Mouse (Mus musculus) lung, postnatal 14 days (tissue): Measurements from ENCODE around the gene Asgr2.
"Not testable (repeated sequence)": the region's sequence is repeated elsewhere in the genome, so short reads cannot be mapped to it uniquely, and the experiment has no call there.

Source experiments
- DNase-seq: peaks from one replicate; pipeline ENCODE4 v3.0.0; 2021

The Asgr2 gene

GRCm38 (mm10) chr11:70091986-70092783 is at the start of gene Asgr2:
TSS of gene Asgr2 (plus strand) at chr11:70092644.
- DNase-seq, result peak; percentile 39

GRCm38 (mm10) chr11:70043665-70044064 is 48.8 kb upstream of the Asgr2 start:
- no peak for DNase-seq

GRCm38 (mm10) chr11:70045435-70045834 is 47.0 kb upstream of the Asgr2 start:
- no peak for DNase-seq

GRCm38 (mm10) chr11:70049366-70049765 is 43.1 kb upstream of the Asgr2 start:
- DNase-seq, result no peak

GRCm38 (mm10) chr11:70049816-70050215 is 42.6 kb upstream of the Asgr2 start:
- peak; percentile 18 for DNase-seq

- no peak for DNase-seq
Observed at GRCm38 (mm10) chr11:70053156-70053555, 39.3 kb upstream of the Asgr2 start.

GRCm38 (mm10) chr11:70053898-70054570 is 38.4 kb upstream of the Asgr2 start, which contains the start of gene Asgr1:
TSS of gene Asgr1 (plus strand) at chr11:70054085.
- DNase-seq, result no peak

GRCm38 (mm10) chr11:70055618-70056214 is 36.7 kb upstream of the Asgr2 start:
- DNase-seq, result peak; percentile 83

- no peak for DNase-seq
Observed at GRCm38 (mm10) chr11:70057805-70058204, 34.6 kb upstream of the Asgr2 start.

- DNase-seq, result no peak
Observed at GRCm38 (mm10) chr11:70059930-70060329, 32.5 kb upstream of the Asgr2 start.

GRCm38 (mm10) chr11:70063053-70063452 is 29.4 kb upstream of the Asgr2 start:
- no peak for DNase-seq

- no peak for DNase-seq
Observed at GRCm38 (mm10) chr11:70066701-70067100, 25.7 kb upstream of the Asgr2 start.

GRCm38 (mm10) chr11:70068245-70068644 is 24.2 kb upstream of the Asgr2 start:
- no peak for DNase-seq

- DNase-seq, result no peak
Observed at GRCm38 (mm10) chr11:70070057-70070456, 22.4 kb upstream of the Asgr2 start.

- not testable (repeated sequence) for DNase-seq
Observed at GRCm38 (mm10) chr11:70070603-70071002, 21.8 kb upstream of the Asgr2 start.

- DNase-seq, result peak; percentile 88
Observed at GRCm38 (mm10) chr11:70074379-70075071, 17.9 kb upstream of the Asgr2 start.

GRCm38 (mm10) chr11:70075581-70075980 is 16.9 kb upstream of the Asgr2 start:
- no peak for DNase-seq

- DNase-seq, result no peak
Observed at GRCm38 (mm10) chr11:70077441-70077840, 15.0 kb upstream of the Asgr2 start.

- no peak for DNase-seq
Observed at GRCm38 (mm10) chr11:70079175-70079574, 13.3 kb upstream of the Asgr2 start.

- peak; percentile 28 for DNase-seq
Observed at GRCm38 (mm10) chr11:70079928-70080327, 12.5 kb upstream of the Asgr2 start.

GRCm38 (mm10) chr11:70080803-70081590 is 11.4 kb upstream of the Asgr2 start:
- DNase-seq, result no peak

- DNase-seq, result no peak
Observed at GRCm38 (mm10) chr11:70084563-70084962, 7.9 kb upstream of the Asgr2 start.
